Mouse (Mus musculus): Measurements from ENCODE around the gene Gm28053.

The Gm28053 gene

DNA sequence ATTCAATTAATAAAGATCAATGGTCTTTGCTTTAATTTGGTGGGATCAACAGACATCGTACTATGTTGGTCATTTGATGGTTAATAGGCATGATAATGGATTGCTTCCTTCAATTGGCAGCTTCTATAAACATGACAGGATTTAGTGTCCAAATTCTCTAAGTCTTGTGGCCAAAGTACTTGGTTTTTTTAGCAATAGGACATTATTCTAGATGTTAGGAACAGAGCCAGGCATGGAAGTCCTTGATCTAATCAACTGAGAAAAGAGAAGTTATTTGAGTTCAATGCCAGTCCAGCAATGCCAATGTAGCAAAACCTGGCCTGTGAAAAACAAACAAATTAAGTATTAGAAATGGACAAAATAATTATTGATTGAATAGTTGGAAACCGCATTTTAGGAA is 67.2 kb downstream of the Gm28053 start:
- ATAC-seq (ENCODE audit: insufficient number of reproducible peaks, low FRiP score, low TSS enrichment) = no peak

GRCm38 (mm10) chr6:48787867-48788266 is 69.5 kb downstream of the Gm28053 start:
- no peak for ATAC-seq (ENCODE audit: insufficient number of reproducible peaks, low FRiP score, low TSS enrichment)

DNA sequence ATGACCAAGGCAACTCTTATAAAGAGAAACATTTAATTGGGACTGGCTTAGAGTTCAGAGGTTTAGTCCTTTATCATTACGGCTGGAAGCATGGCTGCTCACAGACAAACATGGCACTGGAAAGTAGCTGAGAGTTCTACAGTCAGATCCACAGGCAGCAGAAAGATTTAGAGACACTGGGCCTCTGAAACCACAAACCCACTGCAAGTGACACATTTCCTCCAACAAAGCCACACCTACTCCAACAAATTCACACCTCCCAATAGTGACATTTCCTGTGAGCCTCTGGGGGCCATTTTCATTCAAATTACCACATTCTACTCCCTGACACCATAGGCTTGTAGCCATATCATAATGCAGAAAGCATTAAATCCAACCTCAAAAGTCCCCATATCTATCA is 83.5 kb downstream of the Gm28053 start:
- no peak for ATAC-seq (ENCODE audit: insufficient number of reproducible peaks, low FRiP score, low TSS enrichment)
